Comparison of ENCODE assay signal across 15 mouse cellular contexts in genomic region chr6:12393574-12394380, GRCm38 (mm10).
A peak's percentile ranks its signal among the peaks of the same experiment; 100 is the strongest.
DNase-seq lines count a peak whose midpoint lies in the region; ATAC-seq and TF ChIP-seq lines count a peak whose summit lies in the region.
"Had no signal": no experiment of that assay in that cellular context is flagged by ENCODE, and none has a peak within 500 bp of the region (broad histone marks: within the 10 kb centered on the region; RNA-seq: fewer than 3 reads in every experiment).

No protein-coding gene starts in this region.

- H3K4me1 ChIP-seq in kidney, embryonic 15.5 days, result no peaks in the 10 kb centered on the region
- no peaks in the 10 kb centered on the region for H3K4me1 ChIP-seq in kidney, embryonic 14.5 days (ENCODE audit: control insufficient read depth, insufficient read depth, low read length)
- no peaks in the 10 kb centered on the region for H3K4me1 ChIP-seq in liver, postnatal 0 days (ENCODE audit: insufficient read depth)
- no peaks in the 10 kb centered on the region for H3K4me1 ChIP-seq in intestine, embryonic 16.5 days (ENCODE audit: control insufficient read depth, insufficient read depth, low read length)
- no peaks in the 10 kb centered on the region for H3K4me1 ChIP-seq in intestine, embryonic 15.5 days (replicated peaks)
- H3K4me1 ChIP-seq: hindbrain, embryonic 10.5 days; liver, embryonic 15.5 days had no signal

- DNase-seq in adrenal gland, adult 8-10 months, result peak; percentile 31
- no peak for DNase-seq in adrenal gland, adult 18-20 months (ENCODE audit: low spot score in 2 of 2)
- peak; percentile 60 for DNase-seq in 416B (ENCODE audit: low read depth)
- no peak for DNase-seq in liver, postnatal 0 days
- DNase-seq: cerebellum, adult 11-12 months; gastrocnemius, postnatal 25 days; midbrain, embryonic 14.5 days; right cerebral cortex, postnatal 25 days had no signal

- ATAC-seq in kidney, embryonic 15.5 days (replicated peaks; ENCODE audit: low FRiP score), result no peak
- ATAC-seq in kidney, embryonic 14.5 days (ENCODE audit: low FRiP score, low TSS enrichment), result no peak
- peak; percentile 65 for ATAC-seq in liver, postnatal 0 days
- ATAC-seq in intestine, embryonic 16.5 days, result no peak
- no peak for ATAC-seq in intestine, embryonic 15.5 days
- ATAC-seq: forebrain, embryonic 16.5 days had no signal

- no peak overlapping the region for H3K4me3 ChIP-seq in kidney, embryonic 15.5 days (replicated peaks)
- no peak overlapping the region for H3K4me3 ChIP-seq in kidney, embryonic 14.5 days (ENCODE audit: low read length)
- H3K4me3 ChIP-seq in liver, postnatal 0 days (ENCODE audit: low read depth, low read length), result no peak overlapping the region
- H3K4me3 ChIP-seq in intestine, embryonic 16.5 days (ENCODE audit: low read length), result no peak overlapping the region
- no peak overlapping the region for H3K4me3 ChIP-seq in intestine, embryonic 15.5 days (replicated peaks)
- H3K4me3 ChIP-seq: hindbrain, embryonic 10.5 days; liver, embryonic 15.5 days had no signal

- 56% methylated on average over 2 of the region's 2 CpGs for WGBS in kidney, embryonic 15.5 days
- WGBS in kidney, embryonic 14.5 days, result 49% methylated on average over 2 of the region's 2 CpGs
- WGBS in liver, postnatal 0 days (ENCODE audit: insufficient replicate concordance), result 37% methylated on average over 2 of the region's 2 CpGs
- WGBS in intestine, embryonic 16.5 days, result 69% methylated on average over 2 of the region's 2 CpGs
- WGBS in intestine, embryonic 15.5 days, result 72% methylated on average over 2 of the region's 2 CpGs

- peak; percentile 34; the same call in 1 of the 2 replicates for TF ChIP-seq EP300 in liver, postnatal 0 days (IDR thresholded peaks at IDR 0.05; ENCODE audit: low read depth)

- H3K27ac ChIP-seq in kidney, embryonic 15.5 days, result 0 out of 2 replicates have a peak overlapping the region, but pooled peaks have one; percentile 18
- H3K27ac ChIP-seq in kidney, embryonic 14.5 days (ENCODE audit: low read depth, low read length), result no peak overlapping the region
- H3K27ac ChIP-seq in liver, postnatal 0 days (ENCODE audit: low read depth), result no peak overlapping the region
- no peak overlapping the region for H3K27ac ChIP-seq in intestine, embryonic 16.5 days (ENCODE audit: low read length)
- no peak overlapping the region for H3K27ac ChIP-seq in intestine, embryonic 15.5 days
- H3K27ac ChIP-seq: hindbrain, embryonic 10.5 days; liver, embryonic 15.5 days had no signal

- no peaks in the 10 kb centered on the region for H3K36me3 ChIP-seq in kidney, embryonic 15.5 days
- H3K36me3 ChIP-seq in kidney, embryonic 14.5 days (ENCODE audit: control insufficient read depth, insufficient read depth, low read length), result no peaks in the 10 kb centered on the region
- no peaks in the 10 kb centered on the region for H3K36me3 ChIP-seq in liver, postnatal 0 days (replicated peaks; ENCODE audit: insufficient read depth, low read length)
- no peaks in the 10 kb centered on the region for H3K36me3 ChIP-seq in intestine, embryonic 16.5 days (ENCODE audit: control insufficient read depth, insufficient read depth, low read length)
- H3K36me3 ChIP-seq in intestine, embryonic 15.5 days, result no peaks in the 10 kb centered on the region
- H3K36me3 ChIP-seq: hindbrain, embryonic 10.5 days; liver, embryonic 15.5 days had no signal

- H3K9me3 ChIP-seq in kidney, embryonic 15.5 days (replicated peaks), result no peaks in the 10 kb centered on the region
- no peaks in the 10 kb centered on the region for H3K9me3 ChIP-seq in kidney, embryonic 14.5 days (ENCODE audit: control insufficient read depth, low read length)
- H3K9me3 ChIP-seq in liver, postnatal 0 days (ENCODE audit: low read length), result no peaks in the 10 kb centered on the region
- no peaks in the 10 kb centered on the region for H3K9me3 ChIP-seq in intestine, embryonic 16.5 days (ENCODE audit: control insufficient read depth, low read length)
- no peaks in the 10 kb centered on the region for H3K9me3 ChIP-seq in intestine, embryonic 15.5 days
- H3K9me3 ChIP-seq: hindbrain, embryonic 10.5 days; liver, embryonic 15.5 days had no signal

- TF ChIP-seq CTCF in liver, postnatal 0 days (IDR thresholded peaks at IDR 0.05; ENCODE audit: low read depth), result no peak

- H3K9ac ChIP-seq in kidney, embryonic 15.5 days, result no peak overlapping the region
- no peak overlapping the region for H3K9ac ChIP-seq in kidney, embryonic 14.5 days (ENCODE audit: low read depth, low read length)
- no peak overlapping the region for H3K9ac ChIP-seq in liver, postnatal 0 days (replicated peaks)
- H3K9ac ChIP-seq in intestine, embryonic 16.5 days (ENCODE audit: low read depth, low read length), result no peak overlapping the region
- no peak overlapping the region for H3K9ac ChIP-seq in intestine, embryonic 15.5 days
- H3K9ac ChIP-seq: liver, embryonic 15.5 days had no signal

- H3K4me2 ChIP-seq in kidney, embryonic 15.5 days, result no peak overlapping the region
- H3K4me2 ChIP-seq in kidney, embryonic 14.5 days (replicated peaks; ENCODE audit: low read depth, low read length), result no peak overlapping the region
- H3K4me2 ChIP-seq in liver, postnatal 0 days (ENCODE audit: low read depth, low read length), result no peak overlapping the region
- no peak overlapping the region for H3K4me2 ChIP-seq in intestine, embryonic 16.5 days (ENCODE audit: low read depth, low read length)
- no peak overlapping the region for H3K4me2 ChIP-seq in intestine, embryonic 15.5 days (replicated peaks)
- H3K4me2 ChIP-seq: liver, embryonic 15.5 days had no signal

- H3K27me3 ChIP-seq in kidney, embryonic 15.5 days, result no peaks in the 10 kb centered on the region
- H3K27me3 ChIP-seq in kidney, embryonic 14.5 days (ENCODE audit: control insufficient read depth, insufficient read depth, low read length), result no peaks in the 10 kb centered on the region
- no peaks in the 10 kb centered on the region for H3K27me3 ChIP-seq in liver, postnatal 0 days (ENCODE audit: insufficient read depth, low read length)
- H3K27me3 ChIP-seq in intestine, embryonic 16.5 days (replicated peaks; ENCODE audit: control insufficient read depth, insufficient read depth, low read length), result no peaks in the 10 kb centered on the region
- H3K27me3 ChIP-seq in intestine, embryonic 15.5 days (replicated peaks), result no peaks in the 10 kb centered on the region
- H3K27me3 ChIP-seq: liver, embryonic 15.5 days had no signal

Comparison
In these comparisons a context has a peak if more than half of its experiments do, and no peak if none do; other contexts are left out.
1. DNase-seq: peak in adrenal gland, adult 8-10 months (single experiment) and 416B (single experiment); none in adrenal gland, adult 18-20 months (0 of 2) and liver, postnatal 0 days (single experiment).